13 mouse cellular contexts compared by ENCODE assay signal in the genomic region with DNA sequence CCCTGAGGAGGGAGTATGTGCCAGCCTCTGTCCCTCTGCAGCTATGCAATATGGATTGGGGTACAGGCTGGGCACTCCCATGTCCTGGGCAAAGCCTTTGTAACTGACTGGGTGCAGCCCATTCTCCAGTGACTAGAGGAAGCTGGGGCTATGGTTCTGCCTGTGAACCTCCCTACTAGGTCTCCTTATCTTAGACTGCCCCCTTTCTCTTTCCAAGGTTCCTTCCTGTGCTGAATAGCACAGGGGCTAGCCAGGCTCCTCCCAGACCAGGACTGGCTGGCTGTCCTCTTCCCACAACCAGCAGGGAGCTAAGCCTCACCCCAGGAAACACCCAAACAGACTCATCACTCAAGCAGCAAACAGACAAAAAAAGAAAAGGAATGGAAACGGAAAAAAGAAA. TPM values are rescaled to one million over a fixed set of nuclear protein-coding genes. Genes with fewer than 3 reads are reported as not detected.
DNase-seq lines count a peak whose midpoint lies in the region; ATAC-seq and TF ChIP-seq lines count a peak whose summit lies in the region.
"Had no signal": no experiment of that assay in that cellular context is flagged by ENCODE, and none has a peak within 500 bp of the region (broad histone marks: within the 10 kb centered on the region; RNA-seq: fewer than 3 reads in every experiment).

No protein-coding gene starts in this region.

- H3K27me3 ChIP-seq in forebrain, embryonic 12.5 days, result no peaks in the 10 kb centered on the region
- no peaks in the 10 kb centered on the region for H3K27me3 ChIP-seq in forebrain, embryonic 16.5 days (replicated peaks; ENCODE audit: control insufficient read depth, insufficient read depth, low read length)
- H3K27me3 ChIP-seq in lung, embryonic 14.5 days (ENCODE audit: insufficient read depth, low read length), result 0 out of 2 replicates have a peak, but pooled peaks cover 1% of the 10 kb centered on the region
- 0 out of 2 replicates have a peak, but pooled peaks cover 5% of the 10 kb centered on the region for H3K27me3 ChIP-seq in liver, postnatal 0 days (ENCODE audit: insufficient read depth, low read length)
- H3K27me3 ChIP-seq in midbrain, embryonic 16.5 days (ENCODE audit: control insufficient read depth, insufficient read depth, low read depth, low read length), result no peaks in the 10 kb centered on the region

- no peak overlapping the region for H3K4me3 ChIP-seq in forebrain, embryonic 12.5 days (replicated peaks)
- no peak overlapping the region for H3K4me3 ChIP-seq in forebrain, embryonic 16.5 days (replicated peaks; ENCODE audit: low read length)
- no peak overlapping the region for H3K4me3 ChIP-seq in lung, embryonic 14.5 days (ENCODE audit: low read depth, low read length)
- H3K4me3 ChIP-seq in lung, adult 2 months (replicated peaks; ENCODE audit: extremely low read depth, low read depth, low read length), result no peak overlapping the region
- H3K4me3 ChIP-seq in liver, postnatal 0 days (ENCODE audit: low read depth, low read length), result no peak overlapping the region
- H3K4me3 ChIP-seq in midbrain, embryonic 16.5 days (ENCODE audit: low read depth, low read length), result no peak overlapping the region

- ATAC-seq in forebrain, embryonic 12.5 days (ENCODE audit: low FRiP score), result no peak
- no peak for ATAC-seq in forebrain, embryonic 16.5 days
- peak; percentile 14; the same call in 1 of the 2 replicates for ATAC-seq in lung, embryonic 14.5 days (ENCODE audit: insufficient read depth)
- ATAC-seq in liver, postnatal 0 days, result 0 out of 2 replicates have a peak, but pooled peaks have one; percentile 23
- ATAC-seq in midbrain, embryonic 16.5 days, result no peak

- H3K4me2 ChIP-seq in forebrain, embryonic 12.5 days, result no peak overlapping the region
- no peak overlapping the region for H3K4me2 ChIP-seq in forebrain, embryonic 16.5 days (ENCODE audit: low read length)
- no peak overlapping the region for H3K4me2 ChIP-seq in lung, embryonic 14.5 days
- H3K4me2 ChIP-seq in liver, postnatal 0 days (ENCODE audit: low read depth, low read length), result no peak overlapping the region
- no peak overlapping the region for H3K4me2 ChIP-seq in midbrain, embryonic 16.5 days (ENCODE audit: low read length)

- no peak for DNase-seq in lung, embryonic 14.5 days
- DNase-seq in lung, adult 2 months, result no peak
- DNase-seq in liver, postnatal 0 days, result no peak
- DNase-seq in embryo, embryonic 10.5 days (ENCODE audit: low spot score), result no peak
- DNase-seq in adrenal gland, postnatal 10 days, result no peak
- DNase-seq: embryo, embryonic 11 days; retina, postnatal 1 day; thymus, postnatal 4 days had no signal

- TF ChIP-seq POLR2A in lung, adult 2 months (IDR thresholded peaks at IDR 0.05; ENCODE audit: borderline replicate concordance, extremely low read depth, low read depth, low read length), result no peak

- no peak for TF ChIP-seq EP300 in liver, postnatal 0 days (IDR thresholded peaks at IDR 0.05; ENCODE audit: low read depth)

- peaks cover 97% of the 10 kb centered on the region for H3K4me1 ChIP-seq in forebrain, embryonic 12.5 days
- H3K4me1 ChIP-seq in forebrain, embryonic 16.5 days (replicated peaks; ENCODE audit: control insufficient read depth, insufficient read depth, low read length), result peaks cover 38% of the 10 kb centered on the region
- 0 out of 2 replicates have a peak, but pooled peaks cover 5% of the 10 kb centered on the region for H3K4me1 ChIP-seq in lung, embryonic 14.5 days (ENCODE audit: insufficient read depth)
- peaks cover 4% of the 10 kb centered on the region; the same call in 1 of the 2 replicates for H3K4me1 ChIP-seq in lung, adult 2 months (ENCODE audit: control insufficient read depth, insufficient read depth, low read length)
- H3K4me1 ChIP-seq in liver, postnatal 0 days (ENCODE audit: insufficient read depth), result 0 out of 2 replicates have a peak, but pooled peaks cover 5% of the 10 kb centered on the region
- peaks cover 56% of the 10 kb centered on the region for H3K4me1 ChIP-seq in midbrain, embryonic 16.5 days (ENCODE audit: control insufficient read depth, insufficient read depth, low read length)

- H3K9ac ChIP-seq in forebrain, embryonic 12.5 days, result no peak overlapping the region
- no peak overlapping the region for H3K9ac ChIP-seq in forebrain, embryonic 16.5 days (replicated peaks; ENCODE audit: low read depth, low read length)
- no peak overlapping the region for H3K9ac ChIP-seq in lung, embryonic 14.5 days
- H3K9ac ChIP-seq in liver, postnatal 0 days (replicated peaks), result no peak overlapping the region
- H3K9ac ChIP-seq in midbrain, embryonic 16.5 days (ENCODE audit: low read depth, low read length), result no peak overlapping the region

- H3K36me3 ChIP-seq in forebrain, embryonic 12.5 days (replicated peaks), result peaks cover 70% of the 10 kb centered on the region
- peaks cover 10% of the 10 kb centered on the region for H3K36me3 ChIP-seq in forebrain, embryonic 16.5 days (ENCODE audit: control insufficient read depth, insufficient read depth)
- no peaks in the 10 kb centered on the region for H3K36me3 ChIP-seq in lung, embryonic 14.5 days (ENCODE audit: insufficient read depth)
- no peaks in the 10 kb centered on the region for H3K36me3 ChIP-seq in liver, postnatal 0 days (replicated peaks; ENCODE audit: insufficient read depth, low read length)
- peaks cover 34% of the 10 kb centered on the region for H3K36me3 ChIP-seq in midbrain, embryonic 16.5 days (ENCODE audit: control insufficient read depth, insufficient read depth, low read length)

- no peak for TF ChIP-seq CTCF in lung, embryonic 14.5 days (IDR thresholded peaks at IDR 0.05; ENCODE audit: low read depth)
- TF ChIP-seq CTCF in lung, adult 2 months (IDR thresholded peaks at IDR 0.05; ENCODE audit: insufficient read depth, low read length), result no peak
- TF ChIP-seq CTCF in liver, postnatal 0 days (IDR thresholded peaks at IDR 0.05; ENCODE audit: low read depth), result 0 out of 2 replicates have a peak, but pooled peaks have one; percentile 2

- peak overlapping the region; percentile 57 for H3K27ac ChIP-seq in forebrain, embryonic 12.5 days
- H3K27ac ChIP-seq in forebrain, embryonic 16.5 days (ENCODE audit: low read length), result no peak overlapping the region
- H3K27ac ChIP-seq in lung, embryonic 14.5 days (ENCODE audit: low read depth), result no peak overlapping the region
- H3K27ac ChIP-seq in liver, postnatal 0 days (ENCODE audit: low read depth), result no peak overlapping the region
- peak overlapping the region; percentile 50; the same call in 1 of the 2 replicates for H3K27ac ChIP-seq in midbrain, embryonic 16.5 days (ENCODE audit: low read length)
- H3K27ac ChIP-seq: macrophage had no signal

- 29% methylated on average over 1 of the region's 1 CpGs for WGBS in forebrain, embryonic 12.5 days
- 33% methylated on average over 1 of the region's 1 CpGs for WGBS in forebrain, embryonic 16.5 days
- 23% methylated on average over 1 of the region's 1 CpGs for WGBS in lung, embryonic 14.5 days
- WGBS in lung, adult 2 months, result 0% methylated on average over 1 of the region's 1 CpGs
- WGBS in liver, postnatal 0 days (ENCODE audit: insufficient replicate concordance), result 18% methylated on average over 1 of the region's 1 CpGs
- 21% methylated on average over 1 of the region's 1 CpGs for WGBS in midbrain, embryonic 16.5 days

- H3K9me3 ChIP-seq in forebrain, embryonic 12.5 days, result no peaks in the 10 kb centered on the region
- no peaks in the 10 kb centered on the region for H3K9me3 ChIP-seq in forebrain, embryonic 16.5 days (ENCODE audit: control insufficient read depth, low read length)
- no peaks in the 10 kb centered on the region for H3K9me3 ChIP-seq in lung, embryonic 14.5 days (ENCODE audit: low read depth, low read length)
- H3K9me3 ChIP-seq in liver, postnatal 0 days (ENCODE audit: low read length), result no peaks in the 10 kb centered on the region
- no peaks in the 10 kb centered on the region for H3K9me3 ChIP-seq in midbrain, embryonic 16.5 days (replicated peaks; ENCODE audit: control insufficient read depth, low read length, poor library complexity, severe bottlenecking)

RNA-seq across cellular contexts. Expression of a gene that starts 32.9 kb away (rescaled TPM):
- 1.2 and 1.4 TPM in 2 replicates for polyA plus RNA-seq in forebrain, embryonic 12.5 days (2016; fragmentation: Nextera tagmentation; extraction: Ambion mirVana)
- polyA plus RNA-seq in forebrain, embryonic 16.5 days (2015; fragmentation: Nextera tagmentation; extraction: Ambion mirVana), result 0.75 and 1.4 TPM in 2 replicates
- 2.4 and 2.7 TPM in 2 replicates for polyA plus RNA-seq in lung, embryonic 14.5 days (2014; fragmentation: Nextera tagmentation; extraction: Ambion mirVana)
- polyA plus RNA-seq in lung, adult 2 months (2012; rRNA removed), result 1.0 and 1.4 TPM in 2 replicates
- polyA plus RNA-seq in liver, postnatal 0 days (2015; fragmentation: Nextera tagmentation; extraction: Ambion mirVana), result 0.59 and 0.86 TPM in 2 replicates
- polyA plus RNA-seq in midbrain, embryonic 16.5 days (2015; fragmentation: Nextera tagmentation; extraction: Ambion mirVana), result 1.0 and 1.6 TPM in 2 replicates
- total RNA-seq in adrenal gland, postnatal 10 days (2021), result 10 to 100 TPM in 1 of 2 experiments, 1 to 10 TPM in 1; 7.9 to 17.4 TPM
- total RNA-seq: granulocyte monocyte progenitor cell, adult 5-6 weeks had no signal

RNA-seq across cellular contexts. Expression of a gene that starts 36.2 kb away (rescaled TPM):
- polyA plus RNA-seq in forebrain, embryonic 12.5 days (2016; fragmentation: Nextera tagmentation; extraction: Ambion mirVana), result 1.2 and 1.3 TPM in 2 replicates
- 4.6 and 5.8 TPM in 2 replicates for polyA plus RNA-seq in forebrain, embryonic 16.5 days (2015; fragmentation: Nextera tagmentation; extraction: Ambion mirVana)
- polyA plus RNA-seq in lung, embryonic 14.5 days (2014; fragmentation: Nextera tagmentation; extraction: Ambion mirVana), result 2.0 TPM in 2 replicates
- polyA plus RNA-seq in lung, adult 2 months (2012; rRNA removed), result 0.14 TPM in 1 of 2 replicates, not detected in the other
- polyA plus RNA-seq in liver, postnatal 0 days (2015; fragmentation: Nextera tagmentation; extraction: Ambion mirVana), result 0.33 TPM in 1 of 2 replicates, not detected in the other
- 5.1 and 5.8 TPM in 2 replicates for polyA plus RNA-seq in midbrain, embryonic 16.5 days (2015; fragmentation: Nextera tagmentation; extraction: Ambion mirVana)
- total RNA-seq in adrenal gland, postnatal 10 days (2021), result 1 to 10 TPM; 1.4 to 2.2 TPM
- total RNA-seq: granulocyte monocyte progenitor cell, adult 5-6 weeks had no signal
- polyA plus RNA-seq: macrophage had no signal

RNA-seq across cellular contexts. Expression of a gene that starts 57.1 kb away (rescaled TPM):
- 27.1 and 28.6 TPM in 2 replicates for polyA plus RNA-seq in forebrain, embryonic 12.5 days (2016; fragmentation: Nextera tagmentation; extraction: Ambion mirVana)
- polyA plus RNA-seq in forebrain, embryonic 16.5 days (2015; fragmentation: Nextera tagmentation; extraction: Ambion mirVana), result 27.9 and 30.2 TPM in 2 replicates
- polyA plus RNA-seq in lung, embryonic 14.5 days (2014; fragmentation: Nextera tagmentation; extraction: Ambion mirVana), result 53.2 and 57.7 TPM in 2 replicates
- 122 and 144 TPM in 2 replicates for polyA plus RNA-seq in lung, adult 2 months (2012; rRNA removed)
- 34.5 and 36.2 TPM in 2 replicates for polyA plus RNA-seq in liver, postnatal 0 days (2015; fragmentation: Nextera tagmentation; extraction: Ambion mirVana)
- 26.2 and 34.5 TPM in 2 replicates for polyA plus RNA-seq in midbrain, embryonic 16.5 days (2015; fragmentation: Nextera tagmentation; extraction: Ambion mirVana)
- 100 to 1,000 TPM; 116 to 169 TPM for total RNA-seq in adrenal gland, postnatal 10 days (2021)

Comparison
In these comparisons a context has a peak if more than half of its experiments do, and no peak if none do; other contexts are left out.
1. H3K27ac ChIP-seq: peak in forebrain, embryonic 12.5 days (single experiment) and midbrain, embryonic 16.5 days (single experiment); none in forebrain, embryonic 16.5 days (single experiment), lung, embryonic 14.5 days (single experiment) and liver, postnatal 0 days (single experiment).
2. ATAC-seq: peak in lung, embryonic 14.5 days (single experiment) and liver, postnatal 0 days (single experiment); none in forebrain, embryonic 12.5 days (single experiment), forebrain, embryonic 16.5 days (single experiment) and midbrain, embryonic 16.5 days (single experiment).